Mouse (Mus musculus) small intestine, adult 2 months (tissue): Measurements from ENCODE around the gene Alox5ap. TPM values are rescaled to one million over a fixed set of nuclear protein-coding genes. Genes with fewer than 3 reads are reported as not detected.

Experiments
- H3K27ac ChIP-seq: fragments of 200-500 bp; 2 replicates; pipeline ENCODE4 v1.5.1; 2012; ENCODE audit warnings: low read depth, low read length, control low read depth, inconsistent platforms; ENCODE audit not compliant: insufficient read depth
- H3K27me3 ChIP-seq: fragments of 200-500 bp; 2 replicates; pipeline ENCODE4 v1.6.1; 2012; ENCODE audit warnings: mild to moderate bottlenecking, moderate library complexity, low read length, inconsistent platforms; ENCODE audit not compliant: control insufficient read depth, insufficient read depth
- H3K36me3 ChIP-seq: fragments of 200-500 bp; 2 replicates; pipeline ENCODE4 v1.6.1; 2012; ENCODE audit warnings: mild to moderate bottlenecking, low read length, control low read depth, inconsistent platforms; ENCODE audit not compliant: control insufficient read depth, insufficient read depth
- H3K4me1 ChIP-seq: fragments of 200-500 bp; 2 replicates; pipeline ENCODE4 v1.6.1; 2012; ENCODE audit warnings: low read length, inconsistent platforms, mixed read lengths; ENCODE audit not compliant: control insufficient read depth, insufficient read depth, insufficient read length
- H3K4me3 ChIP-seq: fragments of 200-500 bp; 2 replicates; pipeline ENCODE4 v1.5.1; 2012; ENCODE audit warnings: low read depth, mild to moderate bottlenecking, control low read depth, inconsistent platforms, low read length, moderate library complexity
- CTCF ChIP-seq: fragments of 200-500 bp; IDR thresholded peaks from 2 replicates; pipeline ENCODE4 v1.5.1; 2012; ENCODE audit warnings: low read depth, mild to moderate bottlenecking, control low read depth, inconsistent platforms, low read length, moderate library complexity, mixed read lengths; ENCODE audit not compliant: insufficient replicate concordance, insufficient read length; ENCODE audit errors: extremely low read depth
- POLR2A ChIP-seq: fragments of 200-500 bp; IDR thresholded peaks from 2 replicates; pipeline ENCODE4 v1.6.1; 2012; ENCODE audit warnings: low read depth, mild to moderate bottlenecking, control low read depth, inconsistent platforms, low read length, moderate library complexity
- WGBS: fragments of 180-500 bp; shearing (Covaris S2); methylation state at CpG from one replicate; pipeline ENCODE4 v1.1.7; 2018; 5-methylcytosine and 5-hydroxymethylcytosine counted together
- polyA plus RNA-seq: library from polyadenylated mRNA; depleted of rRNA; stranded (reverse); fragments of >200 nt; gene quantifications from 2 replicates; pipeline ENCODE4 v1.2.3, GENCODE M21; 2012

The Alox5ap gene
- polyA plus RNA-seq, 1 experiment = 12.3 TPM

- Histone ChIP-seq H3K27ac (peak overlapping the region; percentile 76), H3K4me1 (no peaks in the 10 kb centered on the region), H3K36me3 (no peaks in the 10 kb centered on the region), H3K4me3 (peak overlapping the region; percentile 65), H3K27me3 (no peaks in the 10 kb centered on the region)
- WGBS = 3% methylated on average over 55 of the region's 55 CpGs
- TF ChIP-seq POLR2A (0 out of 2 replicates have a peak, but pooled peaks have one; percentile 26), CTCF (no peak)
Observed at GRCm38 (mm10) chr5:149228700-149229618, 35.6 kb upstream of the Alox5ap start.

GRCm38 (mm10) chr5:149229619-149230339 is 34.8 kb upstream of the Alox5ap start:
- TF ChIP-seq CTCF = no peak
- no peak for TF ChIP-seq POLR2A
- peaks cover under 1% of the 10 kb centered on the region; the same call in 1 of the 2 replicates for H3K4me1 ChIP-seq
- H3K27me3 ChIP-seq = no peaks in the 10 kb centered on the region
- peak overlapping the region; percentile 76 for H3K27ac ChIP-seq
- H3K4me3 ChIP-seq = peak overlapping the region; percentile 65; the same call in 1 of the 2 replicates
- WGBS = 87% methylated on average over 18 of the region's 18 CpGs
- no peaks in the 10 kb centered on the region for H3K36me3 ChIP-seq

GRCm38 (mm10) chr5:149235002-149235401 is 29.6 kb upstream of the Alox5ap start:
- Histone ChIP-seq H3K4me1 (peaks cover 3% of the 10 kb centered on the region; the same call in 1 of the 2 replicates), H3K27me3 (no peaks in the 10 kb centered on the region), H3K27ac (no peak overlapping the region), H3K36me3 (no peaks in the 10 kb centered on the region), H3K4me3 (no peak overlapping the region)
- no peak for TF ChIP-seq CTCF
- TF ChIP-seq POLR2A = no peak
- WGBS = 76% methylated on average over 7 of the region's 7 CpGs

GRCm38 (mm10) chr5:149237221-149237950 is 27.2 kb upstream of the Alox5ap start:
- TF ChIP-seq POLR2A (no peak), CTCF (no peak)
- no peaks in the 10 kb centered on the region for H3K27me3 ChIP-seq

GRCm38 (mm10) chr5:149242467-149242866 is 22.1 kb upstream of the Alox5ap start:
- WGBS = 89% methylated on average over 5 of the region's 5 CpGs
- Histone ChIP-seq H3K27ac (no peak overlapping the region), H3K4me1 (peaks cover 16% of the 10 kb centered on the region), H3K36me3 (no peaks in the 10 kb centered on the region), H3K27me3 (no peaks in the 10 kb centered on the region), H3K4me3 (no peak overlapping the region)
- TF ChIP-seq CTCF (no peak), POLR2A (no peak)

More at GRCm38 (mm10) chr5:149237221-149237950, 27.2 kb upstream of the Alox5ap start:
- Histone ChIP-seq H3K36me3 (no peaks in the 10 kb centered on the region), H3K4me3 (no peak overlapping the region), H3K27ac (no peak overlapping the region), H3K4me1 (peaks cover 3% of the 10 kb centered on the region; the same call in 1 of the 2 replicates)
- WGBS = 80% methylated on average over 24 of the region's 24 CpGs

- WGBS = 38% methylated on average over 5 of the region's 5 CpGs
- H3K36me3 ChIP-seq = no peaks in the 10 kb centered on the region
- no peaks in the 10 kb centered on the region for H3K27me3 ChIP-seq
- peaks cover 16% of the 10 kb centered on the region for H3K4me1 ChIP-seq
- TF ChIP-seq CTCF (no peak), POLR2A (no peak)
- H3K27ac ChIP-seq = no peak overlapping the region
- no peak overlapping the region for H3K4me3 ChIP-seq
Observed at GRCm38 (mm10) chr5:149243053-149243452, 21.5 kb upstream of the Alox5ap start.
